ENCODE assay signal across 9 mouse cellular contexts in the genomic region with DNA sequence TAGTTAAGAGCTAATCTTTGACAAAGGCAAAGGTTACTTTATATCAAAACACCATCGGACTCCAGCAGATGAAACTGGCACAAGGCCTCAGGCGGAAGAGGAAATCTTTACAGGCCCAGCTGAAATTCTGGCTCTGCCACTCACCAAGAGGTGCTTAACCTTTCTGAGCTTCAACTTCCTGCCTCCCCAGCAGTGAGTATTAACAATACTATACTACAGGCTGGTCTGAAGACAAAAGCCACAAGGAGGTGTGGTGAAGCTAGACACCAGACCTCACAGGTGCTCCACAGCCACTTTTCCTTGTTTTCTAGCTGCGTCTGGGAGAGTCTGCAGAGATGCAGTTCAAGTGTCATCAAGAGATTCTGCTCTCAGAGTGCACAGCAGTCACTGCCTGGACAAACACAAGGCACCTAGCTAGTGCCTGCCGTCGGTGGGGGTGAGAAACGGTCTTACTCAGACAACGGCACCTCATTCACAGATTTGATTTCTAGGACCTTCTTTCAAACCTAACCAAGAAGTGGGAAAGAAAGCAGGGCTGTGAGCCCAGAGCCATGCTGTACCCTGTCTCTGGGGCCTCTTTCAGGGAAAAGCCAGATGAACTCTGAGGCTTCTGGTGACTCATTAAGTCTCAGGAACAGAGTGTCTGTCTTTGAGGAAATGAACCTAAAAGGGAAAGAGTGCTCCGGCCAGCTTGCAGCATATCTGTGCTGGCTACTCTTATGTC. TPM values are rescaled to one million over a fixed set of nuclear protein-coding genes. Genes with fewer than 3 reads are reported as not detected.
DNase-seq lines count a peak whose midpoint lies in the region; ATAC-seq lines count a peak whose summit lies in the region.
"Had no signal": no experiment of that assay in that cellular context is flagged by ENCODE, and none has a peak within 500 bp of the region (broad histone marks: within the 10 kb centered on the region; RNA-seq: fewer than 3 reads in every experiment).

No protein-coding gene starts in this region.

- H3K4me1 ChIP-seq in hindbrain, embryonic 16.5 days (ENCODE audit: control insufficient read depth, insufficient read depth, low read depth, low read length), result no peaks in the 10 kb centered on the region
- H3K4me1 ChIP-seq in hindbrain, embryonic 11.5 days (replicated peaks; ENCODE audit: control insufficient read depth, insufficient read depth, low read length), result no peaks in the 10 kb centered on the region

- H3K9ac ChIP-seq in hindbrain, embryonic 16.5 days (ENCODE audit: low read depth, low read length), result no peak overlapping the region
- no peak overlapping the region for H3K9ac ChIP-seq in hindbrain, embryonic 11.5 days (ENCODE audit: low read depth, low read length)
- H3K9ac ChIP-seq: neural tube, embryonic 13.5 days had no signal

- no peak for ATAC-seq in hindbrain, embryonic 16.5 days
- ATAC-seq in hindbrain, embryonic 11.5 days (ENCODE audit: low FRiP score), result no peak
- peak; percentile 84 for ATAC-seq in inflammation-experienced regulatory T-cells, adult 6 months

- no peaks in the 10 kb centered on the region for H3K9me3 ChIP-seq in hindbrain, embryonic 16.5 days (ENCODE audit: control insufficient read depth, low read length)
- H3K9me3 ChIP-seq in hindbrain, embryonic 11.5 days (ENCODE audit: control insufficient read depth, low read length), result no peaks in the 10 kb centered on the region
- H3K9me3 ChIP-seq: neural tube, embryonic 13.5 days had no signal

- H3K4me2 ChIP-seq in hindbrain, embryonic 16.5 days (ENCODE audit: low read length), result no peak overlapping the region
- no peak overlapping the region for H3K4me2 ChIP-seq in hindbrain, embryonic 11.5 days (replicated peaks; ENCODE audit: low read depth, low read length)
- H3K4me2 ChIP-seq: neural tube, embryonic 13.5 days had no signal

- no peak for DNase-seq in hindbrain, embryonic 11.5 days (ENCODE audit: low spot score)
- peak; percentile 75 for DNase-seq in ZHBTc4 (ENCODE audit: low read depth, low spot score)
- peak; percentile 44 for DNase-seq in lung, postnatal 10 days
- DNase-seq in left cerebral cortex, adult 9 months (ENCODE audit: low spot score in 2 of 2), result no peak
- DNase-seq in retina, postnatal 1 day, result no peak
- no peak for DNase-seq in urinary bladder, adult 2 months (ENCODE audit: low spot score)

- no peaks in the 10 kb centered on the region for H3K27me3 ChIP-seq in hindbrain, embryonic 16.5 days (replicated peaks; ENCODE audit: control insufficient read depth, insufficient read depth, low read length)
- H3K27me3 ChIP-seq in hindbrain, embryonic 11.5 days (ENCODE audit: control insufficient read depth, insufficient read depth, low read length), result no peaks in the 10 kb centered on the region
- H3K27me3 ChIP-seq: neural tube, embryonic 13.5 days had no signal

- H3K27ac ChIP-seq in hindbrain, embryonic 16.5 days (ENCODE audit: low read depth, low read length), result peak overlapping the region; percentile 4; the same call in 1 of the 2 replicates
- no peak overlapping the region for H3K27ac ChIP-seq in hindbrain, embryonic 11.5 days (ENCODE audit: low read depth, low read length)
- H3K27ac ChIP-seq: neural tube, embryonic 13.5 days had no signal

- no peak overlapping the region for H3K4me3 ChIP-seq in hindbrain, embryonic 16.5 days (ENCODE audit: low read length)
- H3K4me3 ChIP-seq in hindbrain, embryonic 11.5 days (ENCODE audit: low read depth, low read length), result no peak overlapping the region
- H3K4me3 ChIP-seq: neural tube, embryonic 13.5 days had no signal

- WGBS in hindbrain, embryonic 16.5 days, result 67% methylated on average over 8 of the region's 8 CpGs
- WGBS in hindbrain, embryonic 11.5 days, result 67% methylated on average over 8 of the region's 8 CpGs

- peaks cover 6% of the 10 kb centered on the region; the same call in 1 of the 2 replicates for H3K36me3 ChIP-seq in hindbrain, embryonic 16.5 days (ENCODE audit: control insufficient read depth, insufficient read depth, low read length)
- no peaks in the 10 kb centered on the region for H3K36me3 ChIP-seq in hindbrain, embryonic 11.5 days (ENCODE audit: control insufficient read depth, insufficient read depth, low read length)

RNA-seq across cellular contexts. Expression of gene Tbc1d14, which starts 18.8 kb away (rescaled TPM):
- 63.8 and 74.4 TPM in 2 replicates for polyA plus RNA-seq in hindbrain, embryonic 16.5 days (2015; fragmentation: Nextera tagmentation; extraction: Ambion mirVana)
- polyA plus RNA-seq in hindbrain, embryonic 11.5 days (2014; fragmentation: Nextera tagmentation; extraction: Ambion mirVana), result 38.3 and 41.4 TPM in 2 replicates
- 10 to 100 TPM; 37.2 to 66.0 (median 57.9) TPM for polyA plus RNA-seq in inflammation-experienced regulatory T-cells, adult 6 months (2017; shearing (Covaris generic))
- 22.2 and 22.5 TPM in 2 replicates for polyA plus RNA-seq in urinary bladder, adult 2 months (2012; rRNA removed)

Comparison
In these comparisons a context has a peak if more than half of its experiments do, and no peak if none do; other contexts are left out.
1. DNase-seq: peak in ZHBTc4 (single experiment) and lung, postnatal 10 days (single experiment); none in hindbrain, embryonic 11.5 days (single experiment), left cerebral cortex, adult 9 months (0 of 2), retina, postnatal 1 day (single experiment) and urinary bladder, adult 2 months (single experiment).